Mouse (Mus musculus): Measurements from ENCODE around the gene Map1b. TPM values are rescaled to one million over a fixed set of nuclear protein-coding genes. Genes with fewer than 3 reads are reported as not detected.

The Map1b gene
- polyA plus RNA-seq, 1 experiment from 2014 or later, result 1,521 TPM

DNA sequence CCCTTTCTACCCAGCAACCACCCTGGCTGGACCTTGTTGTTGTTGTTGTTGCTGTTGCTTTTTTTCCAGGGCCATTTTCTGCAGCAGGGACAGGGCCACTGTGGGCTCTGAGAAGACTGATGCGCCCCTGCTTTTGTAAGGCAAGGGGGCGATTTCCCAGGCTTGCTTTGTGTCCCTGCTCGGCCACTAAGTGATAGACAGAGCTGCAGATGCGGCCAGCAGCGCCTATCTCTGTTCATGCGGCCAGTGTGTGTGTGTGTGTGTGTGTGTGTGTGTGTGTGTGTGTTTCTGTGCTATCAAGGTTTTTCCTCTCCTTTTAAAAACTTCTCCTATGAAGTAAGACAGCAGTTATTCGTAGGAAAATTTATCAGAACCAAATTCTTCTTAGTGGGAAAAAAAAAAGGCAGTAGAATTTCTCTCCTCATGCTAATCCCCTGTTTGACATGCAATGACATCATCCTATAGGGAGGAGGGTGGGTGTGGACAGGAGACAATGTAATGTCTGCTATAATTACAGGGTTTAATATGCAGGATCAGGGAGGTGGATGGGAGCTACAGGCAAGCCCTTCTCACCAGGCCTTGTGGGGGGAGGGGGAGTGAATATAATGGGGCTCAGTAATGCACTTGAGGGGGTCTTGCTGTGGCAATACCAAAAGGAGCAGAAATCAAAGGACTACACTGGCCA lies 23.6 kb downstream of the Map1b start:
- H3K27me3 ChIP-seq (ENCODE audit: control insufficient read depth, insufficient read depth, low read length), result no peaks in the 10 kb centered on the region
- H3K4me1 ChIP-seq (replicated peaks; ENCODE audit: control insufficient read depth, insufficient read depth, low read length), result peaks cover 9% of the 10 kb centered on the region
- H3K27ac ChIP-seq (ENCODE audit: low read depth, low read length), result peak overlapping the region; percentile 78
- WGBS, result 25% methylated on average over 7 of the region's 7 CpGs
- peak; percentile 67 for DNase-seq (ENCODE audit: low spot score)
- no peaks in the 10 kb centered on the region for H3K9me3 ChIP-seq (ENCODE audit: control insufficient read depth, low read length)
- ATAC-seq (ENCODE audit: low FRiP score), result peak; percentile 92
- no peak overlapping the region for H3K4me3 ChIP-seq (ENCODE audit: low read depth, low read length)
- no peaks in the 10 kb centered on the region for H3K36me3 ChIP-seq (ENCODE audit: control insufficient read depth, insufficient read depth, low read length)
- 0 out of 2 replicates have a peak overlapping the region, but pooled peaks have one; percentile 12 for H3K9ac ChIP-seq (ENCODE audit: low read depth, low read length)
- peak overlapping the region; percentile 23; the same call in 1 of the 2 replicates for H3K4me2 ChIP-seq (replicated peaks; ENCODE audit: low read depth, low read length)

DNA sequence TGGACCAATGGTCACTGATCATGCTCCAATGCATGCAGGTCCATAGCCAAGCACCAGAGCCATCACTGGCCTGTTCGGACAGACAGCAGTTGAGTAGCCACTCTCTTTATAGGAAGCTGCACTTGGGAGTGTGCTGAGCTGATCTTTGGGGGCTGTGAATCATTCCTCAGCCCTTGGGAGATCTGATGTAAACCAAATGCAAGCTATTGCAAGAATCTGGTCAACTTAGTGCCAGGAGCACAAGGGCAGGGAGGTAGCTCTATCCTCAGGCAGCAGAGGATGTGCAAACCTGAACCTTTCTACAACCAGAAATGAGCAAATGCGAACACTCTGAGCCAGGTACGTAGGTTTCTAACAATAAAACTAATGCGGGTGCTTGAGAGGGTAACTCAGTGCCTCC lies 26.3 kb downstream of the Map1b start:
- Histone ChIP-seq H3K4me2 (replicated peaks; ENCODE audit: low read depth, low read length) (no peak overlapping the region), H3K4me1 (replicated peaks; ENCODE audit: control insufficient read depth, insufficient read depth, low read length) (peaks cover 9% of the 10 kb centered on the region), H3K4me3 (ENCODE audit: low read depth, low read length) (no peak overlapping the region), H3K27ac (ENCODE audit: low read depth, low read length) (no peak overlapping the region), H3K36me3 (ENCODE audit: control insufficient read depth, insufficient read depth, low read length) (0 out of 2 replicates have a peak, but pooled peaks cover 5% of the 10 kb centered on the region), H3K9ac (ENCODE audit: low read depth, low read length) (no peak overlapping the region), H3K27me3 (ENCODE audit: control insufficient read depth, insufficient read depth, low read length) (no peaks in the 10 kb centered on the region), H3K9me3 (ENCODE audit: control insufficient read depth, low read length) (no peaks in the 10 kb centered on the region)
- no peak for DNase-seq (ENCODE audit: low spot score)
- 95% methylated on average over 4 of the region's 4 CpGs for WGBS
- ATAC-seq (ENCODE audit: low FRiP score), result no peak

DNA sequence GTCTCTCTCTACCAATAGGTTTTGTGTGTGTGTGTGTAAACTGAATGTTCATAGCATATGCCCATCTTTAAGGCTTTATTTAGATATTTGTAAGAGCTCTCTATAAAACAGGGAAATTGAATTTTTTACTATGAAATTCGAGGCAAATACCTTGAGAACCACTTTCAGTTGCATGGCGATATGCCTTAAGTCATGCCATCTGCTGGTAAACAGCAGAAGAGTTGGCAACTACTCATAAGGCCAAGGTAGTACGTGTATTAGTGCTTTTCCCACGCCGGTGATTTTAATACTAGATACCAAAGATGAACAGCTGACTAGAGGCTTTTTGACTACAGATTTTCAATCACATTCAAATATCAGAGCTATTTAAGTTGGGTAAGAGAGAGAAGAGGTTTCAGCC lies 27.2 kb downstream of the Map1b start:
- no peaks in the 10 kb centered on the region for H3K27me3 ChIP-seq (ENCODE audit: control insufficient read depth, insufficient read depth, low read length)
- H3K27ac ChIP-seq (ENCODE audit: low read depth, low read length), result no peak overlapping the region
- no peak for DNase-seq (ENCODE audit: low spot score)
- WGBS, result 96% methylated on average over 5 of the region's 5 CpGs
- no peak overlapping the region for H3K9ac ChIP-seq (ENCODE audit: low read depth, low read length)
- H3K9me3 ChIP-seq (ENCODE audit: control insufficient read depth, low read length), result no peaks in the 10 kb centered on the region
- ATAC-seq (ENCODE audit: low FRiP score), result no peak
- H3K4me1 ChIP-seq (replicated peaks; ENCODE audit: control insufficient read depth, insufficient read depth, low read length), result peaks cover 9% of the 10 kb centered on the region
- H3K36me3 ChIP-seq (ENCODE audit: control insufficient read depth, insufficient read depth, low read length), result 0 out of 2 replicates have a peak, but pooled peaks cover 5% of the 10 kb centered on the region
- no peak overlapping the region for H3K4me2 ChIP-seq (replicated peaks; ENCODE audit: low read depth, low read length)
- no peak overlapping the region for H3K4me3 ChIP-seq (ENCODE audit: low read depth, low read length)

DNA sequence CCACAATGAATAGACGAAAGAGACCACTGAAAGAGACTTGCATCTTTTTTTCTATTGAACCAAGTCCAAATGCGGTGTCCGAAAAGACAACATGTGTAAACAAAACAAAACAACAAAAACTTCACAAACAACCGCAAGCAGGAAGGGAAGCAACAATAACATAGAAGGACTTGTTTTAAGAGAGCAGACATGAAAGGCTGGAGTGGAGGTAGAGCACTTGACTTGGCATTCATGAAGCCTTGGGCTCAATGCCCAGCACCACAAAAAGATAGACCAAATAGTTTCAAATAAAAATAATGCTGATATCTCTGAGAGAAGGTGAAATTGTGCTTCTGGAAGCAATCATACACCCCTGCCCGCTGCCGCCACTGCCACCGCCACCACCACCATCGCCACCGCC lies 30.5 kb downstream of the Map1b start:
- Histone ChIP-seq H3K27me3 (ENCODE audit: control insufficient read depth, insufficient read depth, low read length) (no peaks in the 10 kb centered on the region), H3K4me2 (replicated peaks; ENCODE audit: low read depth, low read length) (no peak overlapping the region), H3K27ac (ENCODE audit: low read depth, low read length) (no peak overlapping the region), H3K4me3 (ENCODE audit: low read depth, low read length) (no peak overlapping the region), H3K4me1 (replicated peaks; ENCODE audit: control insufficient read depth, insufficient read depth, low read length) (no peaks in the 10 kb centered on the region), H3K9me3 (ENCODE audit: control insufficient read depth, low read length) (no peaks in the 10 kb centered on the region), H3K36me3 (ENCODE audit: control insufficient read depth, insufficient read depth, low read length) (0 out of 2 replicates have a peak, but pooled peaks cover 5% of the 10 kb centered on the region), H3K9ac (ENCODE audit: low read depth, low read length) (no peak overlapping the region)
- DNase-seq (ENCODE audit: low spot score), result no peak
- 96% methylated on average over 9 of the region's 9 CpGs for WGBS
- no peak for ATAC-seq (ENCODE audit: low FRiP score)

DNA sequence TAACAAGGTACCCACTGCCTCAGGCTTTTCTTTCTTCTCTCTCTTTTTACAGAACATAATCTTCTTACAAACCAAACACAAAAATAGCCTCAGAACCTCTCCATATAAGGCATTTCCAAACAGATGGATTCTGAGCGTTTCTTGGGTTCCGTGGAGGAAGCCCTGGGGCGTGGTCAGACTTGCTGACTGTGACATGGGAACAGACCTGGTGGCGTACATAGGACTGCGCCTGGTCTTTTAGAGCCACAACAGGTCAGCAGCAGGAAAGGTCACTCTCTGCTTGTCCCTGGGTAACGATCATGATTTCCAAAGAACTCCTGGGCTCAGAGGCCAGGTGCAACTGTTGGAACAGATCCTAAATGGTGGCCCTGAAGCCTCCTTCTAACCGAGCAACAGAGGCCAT lies 31.0 kb downstream of the Map1b start:
- Histone ChIP-seq H3K36me3 (ENCODE audit: control insufficient read depth, insufficient read depth, low read length) (0 out of 2 replicates have a peak, but pooled peaks cover 5% of the 10 kb centered on the region), H3K27ac (ENCODE audit: low read depth, low read length) (no peak overlapping the region), H3K4me1 (replicated peaks; ENCODE audit: control insufficient read depth, insufficient read depth, low read length) (no peaks in the 10 kb centered on the region), H3K4me3 (ENCODE audit: low read depth, low read length) (no peak overlapping the region), H3K9ac (ENCODE audit: low read depth, low read length) (no peak overlapping the region), H3K9me3 (ENCODE audit: control insufficient read depth, low read length) (no peaks in the 10 kb centered on the region), H3K4me2 (replicated peaks; ENCODE audit: low read depth, low read length) (no peak overlapping the region), H3K27me3 (ENCODE audit: control insufficient read depth, insufficient read depth, low read length) (no peaks in the 10 kb centered on the region)
- DNase-seq (ENCODE audit: low spot score) (no peak), ATAC-seq (ENCODE audit: low FRiP score) (no peak)
- 80% methylated on average over 7 of the region's 7 CpGs for WGBS

DNA sequence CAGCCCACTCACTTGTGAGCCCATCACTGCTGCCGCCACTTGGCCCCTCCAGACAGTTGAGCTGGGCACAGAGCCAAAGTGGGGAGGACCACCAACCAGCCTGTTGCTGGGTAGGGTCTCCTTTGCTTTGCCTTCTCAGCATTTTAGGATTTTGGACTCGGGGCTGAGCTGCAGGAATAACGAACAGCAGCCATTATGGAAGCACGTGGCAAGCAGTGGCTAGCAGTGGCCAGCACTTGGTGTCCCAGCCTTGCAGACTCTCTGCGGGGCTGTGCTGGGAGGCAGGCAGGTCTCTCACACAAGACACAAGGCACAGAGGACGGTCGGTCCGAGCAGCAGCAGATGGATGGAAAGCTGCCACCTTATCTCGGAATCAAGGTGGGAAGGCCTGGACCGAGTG lies 31.4 kb downstream of the Map1b start:
- H3K9ac ChIP-seq (ENCODE audit: low read depth, low read length), result no peak overlapping the region
- 82% methylated on average over 10 of the region's 10 CpGs for WGBS
- H3K27ac ChIP-seq (ENCODE audit: low read depth, low read length), result 0 out of 2 replicates have a peak overlapping the region, but pooled peaks have one; percentile 11
- H3K4me3 ChIP-seq (ENCODE audit: low read depth, low read length), result no peak overlapping the region
- H3K9me3 ChIP-seq (ENCODE audit: control insufficient read depth, low read length), result no peaks in the 10 kb centered on the region
- DNase-seq (ENCODE audit: low spot score) (no peak), ATAC-seq (ENCODE audit: low FRiP score) (no peak)
- H3K27me3 ChIP-seq (ENCODE audit: control insufficient read depth, insufficient read depth, low read length), result no peaks in the 10 kb centered on the region
- H3K4me1 ChIP-seq (replicated peaks; ENCODE audit: control insufficient read depth, insufficient read depth, low read length), result no peaks in the 10 kb centered on the region
- no peak overlapping the region for H3K4me2 ChIP-seq (replicated peaks; ENCODE audit: low read depth, low read length)
- H3K36me3 ChIP-seq (ENCODE audit: control insufficient read depth, insufficient read depth, low read length), result 0 out of 2 replicates have a peak, but pooled peaks cover 5% of the 10 kb centered on the region

DNA sequence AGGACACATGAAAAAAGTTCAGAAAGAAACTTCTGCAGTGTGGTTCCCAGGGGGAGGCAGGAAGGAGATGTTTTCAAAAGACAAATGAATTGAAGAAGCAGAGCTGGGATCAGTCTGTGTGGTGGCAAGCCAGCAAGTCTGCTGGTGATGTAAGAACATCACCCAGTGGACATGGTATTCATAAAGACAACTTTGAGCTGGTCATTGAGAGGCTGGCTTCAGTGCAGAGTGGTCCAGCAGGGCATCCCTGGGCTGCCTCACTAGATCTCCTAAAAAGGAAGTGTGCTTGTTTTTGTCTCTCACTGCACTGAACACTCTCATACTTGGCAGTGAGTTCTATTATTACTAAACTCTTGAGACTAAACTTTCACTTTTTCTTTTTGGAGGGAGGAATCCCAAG lies 32.9 kb downstream of the Map1b start:
- DNase-seq (ENCODE audit: low spot score) (no peak), ATAC-seq (ENCODE audit: low FRiP score) (no peak)
- no peak overlapping the region for H3K9ac ChIP-seq (ENCODE audit: low read depth, low read length)
- H3K36me3 ChIP-seq (ENCODE audit: control insufficient read depth, insufficient read depth, low read length), result 0 out of 2 replicates have a peak, but pooled peaks cover 5% of the 10 kb centered on the region
- no peak overlapping the region for H3K27ac ChIP-seq (ENCODE audit: low read depth, low read length)
- H3K4me2 ChIP-seq (replicated peaks; ENCODE audit: low read depth, low read length), result no peak overlapping the region
- no peaks in the 10 kb centered on the region for H3K9me3 ChIP-seq (ENCODE audit: control insufficient read depth, low read length)
- no peaks in the 10 kb centered on the region for H3K27me3 ChIP-seq (ENCODE audit: control insufficient read depth, insufficient read depth, low read length)
- no peak overlapping the region for H3K4me3 ChIP-seq (ENCODE audit: low read depth, low read length)
- no peaks in the 10 kb centered on the region for H3K4me1 ChIP-seq (replicated peaks; ENCODE audit: control insufficient read depth, insufficient read depth, low read length)

DNA sequence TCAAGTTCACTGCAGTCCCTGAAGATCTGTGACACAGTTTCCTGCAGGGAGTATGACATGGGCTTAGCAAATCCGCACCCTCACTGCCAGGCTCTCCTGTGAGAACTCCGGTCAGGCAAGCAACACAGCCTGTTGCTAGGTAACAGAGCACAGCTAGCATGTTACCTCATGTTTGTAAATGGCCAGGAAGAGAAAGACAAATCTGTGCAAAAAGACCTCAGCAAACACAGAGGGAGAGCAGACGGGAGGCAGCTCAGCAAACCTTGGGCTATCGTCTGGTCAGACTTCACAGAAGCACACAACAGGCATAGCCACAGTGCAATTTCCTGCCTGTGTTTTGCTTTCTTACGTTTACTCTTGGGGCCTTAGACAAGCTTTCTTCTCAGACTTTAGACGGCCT lies 40.9 kb downstream of the Map1b start:
- H3K36me3 ChIP-seq (ENCODE audit: control insufficient read depth, insufficient read depth, low read length), result no peaks in the 10 kb centered on the region
- no peak overlapping the region for H3K4me3 ChIP-seq (ENCODE audit: low read depth, low read length)
- H3K4me1 ChIP-seq (replicated peaks; ENCODE audit: control insufficient read depth, insufficient read depth, low read length), result peaks cover 10% of the 10 kb centered on the region
- peak overlapping the region; percentile 35; the same call in 1 of the 2 replicates for H3K9ac ChIP-seq (ENCODE audit: low read depth, low read length)
- H3K27me3 ChIP-seq (ENCODE audit: control insufficient read depth, insufficient read depth, low read length), result no peaks in the 10 kb centered on the region
- peak; percentile 88 for ATAC-seq (ENCODE audit: low FRiP score)
- H3K9me3 ChIP-seq (ENCODE audit: control insufficient read depth, low read length), result no peaks in the 10 kb centered on the region
- peak; percentile 74 for DNase-seq (ENCODE audit: low spot score)
- no peak overlapping the region; the same call in 1 of the 2 replicates for H3K4me2 ChIP-seq (replicated peaks; ENCODE audit: low read depth, low read length)
- peak overlapping the region; percentile 90 for H3K27ac ChIP-seq (ENCODE audit: low read depth, low read length)
- WGBS, result 3% methylated on average over 6 of the region's 6 CpGs

DNA sequence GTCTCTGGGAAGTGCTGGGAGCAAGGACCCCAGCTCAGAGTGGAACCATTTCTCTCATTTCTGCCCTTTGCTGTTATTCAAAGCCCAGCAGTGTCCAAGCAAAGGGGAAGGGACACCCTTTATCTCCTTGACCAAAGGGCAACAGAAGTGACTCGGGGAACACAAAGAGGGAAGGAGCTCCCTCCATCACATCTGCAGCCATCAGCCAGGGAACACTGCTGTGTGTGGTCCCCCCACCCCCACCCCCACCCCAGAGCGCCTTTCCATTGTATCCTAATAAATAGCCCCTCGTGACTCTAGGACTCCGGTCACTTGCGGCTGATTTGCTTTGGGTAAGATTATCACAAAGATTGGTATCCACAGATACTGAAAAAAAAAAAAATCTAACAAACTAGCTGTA lies 41.3 kb downstream of the Map1b start:
- peak; percentile 50 for DNase-seq (ENCODE audit: low spot score)
- Histone ChIP-seq H3K4me2 (replicated peaks; ENCODE audit: low read depth, low read length) (0 out of 2 replicates have a peak overlapping the region, but pooled peaks have one; percentile 3), H3K4me1 (replicated peaks; ENCODE audit: control insufficient read depth, insufficient read depth, low read length) (peaks cover 10% of the 10 kb centered on the region)

More for the DNA sequence above, 41.3 kb downstream of the Map1b start:
- H3K9me3 ChIP-seq (ENCODE audit: control insufficient read depth, low read length), result no peaks in the 10 kb centered on the region
- H3K27ac ChIP-seq (ENCODE audit: low read depth, low read length), result peak overlapping the region; percentile 90
- H3K27me3 ChIP-seq (ENCODE audit: control insufficient read depth, insufficient read depth, low read length), result no peaks in the 10 kb centered on the region
- WGBS, result 5% methylated on average over 5 of the region's 5 CpGs
- H3K36me3 ChIP-seq (ENCODE audit: control insufficient read depth, insufficient read depth, low read length), result no peaks in the 10 kb centered on the region
- peak; percentile 67 for ATAC-seq (ENCODE audit: low FRiP score)
- 0 out of 2 replicates have a peak overlapping the region, but pooled peaks have one; percentile 8 for H3K9ac ChIP-seq (ENCODE audit: low read depth, low read length)
- no peak overlapping the region for H3K4me3 ChIP-seq (ENCODE audit: low read depth, low read length)
